Mouse (Mus musculus) left cerebral cortex, postnatal 14 days (tissue): ENCODE results near the gene Gm32717. TPM values are rescaled to one million over a fixed set of nuclear protein-coding genes. Genes with fewer than 3 reads are reported as not detected.
"Not testable (repeated sequence)": the region's sequence is repeated elsewhere in the genome, so short reads cannot be mapped to it uniquely, and the experiment has no call there.

Source experiments
- DNase-seq, 2 experiments: peaks; one replicate each; pipeline ENCODE4 v3.0.0; 2021 to 2022; ENCODE audit warnings: low spot score in 2 of 2, mixed read lengths in 1 of 2
- intact Hi-C: fragments of 180-260 bp; cut with DNase I; formaldehyde crosslinking; loops from one replicate; pipeline ENCODE4 v1.15.1; 2025
- long read RNA-seq, 2 experiments: library from polyadenylated mRNA; stranded (forward); transcript quantifications; one replicate each; pipeline ENCODE4 v2.0.0; 2021
- total RNA-seq, 2 experiments: library from RNA; stranded (reverse); gene quantifications; 2 replicates each; pipeline ENCODE4 v1.2.3; 2021

Gm32717 gene
- under 1 TPM; 0.75 to 0.85 TPM for total RNA-seq
- long read RNA-seq, experiment 1: 0 reads
- long read RNA-seq, experiment 2: 0 reads

DNA sequence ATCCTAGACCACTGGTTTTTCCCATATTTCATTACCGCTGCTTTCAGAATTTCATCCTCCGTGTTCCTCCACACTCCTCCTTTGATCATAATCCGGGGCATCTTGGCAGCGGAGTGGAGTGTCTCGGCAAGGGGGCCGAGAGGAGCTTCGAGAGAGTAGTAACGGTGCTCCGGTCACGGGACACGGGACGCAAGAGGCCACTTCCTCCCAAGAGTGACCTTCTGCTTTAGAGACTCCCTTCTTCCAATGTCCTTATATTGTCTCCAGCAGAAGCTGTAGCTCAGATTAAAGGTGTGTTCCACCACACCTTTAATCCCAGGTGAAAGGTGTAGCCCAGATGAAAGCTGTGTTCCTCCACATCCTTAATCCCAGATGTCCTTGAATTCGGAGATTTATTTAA, at the start of gene Gm32717:
Gene Gm32717 (minus strand): TSS at position 101 of the 400 bp plus-strand sequence.
- intact Hi-C loops, DNase-seq: not testable (repeated sequence)

GRCm38 (mm10) chr10:118283016-118283415, 42.4 kb upstream of the Gm32717 start:
- DNase-seq, intact Hi-C loops: not testable (repeated sequence)

DNA sequence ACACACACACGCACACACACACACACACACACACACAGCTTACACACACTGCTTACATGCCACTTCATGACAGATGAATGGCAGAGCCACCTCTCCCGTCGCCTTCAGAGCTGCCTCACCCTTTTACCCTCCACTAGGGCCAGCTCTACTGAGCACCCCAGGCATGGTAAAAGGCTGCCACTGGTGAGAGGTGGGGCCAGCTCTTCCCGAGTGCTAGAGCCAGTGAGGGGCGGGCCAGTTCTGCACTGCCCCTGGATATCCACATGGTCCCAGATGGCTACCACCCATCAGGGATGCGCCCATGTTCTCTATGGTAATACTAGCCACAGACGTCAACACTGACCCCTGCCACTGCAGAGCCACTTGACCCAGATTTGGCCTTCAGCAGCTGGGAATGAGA, 42.0 kb upstream of the Gm32717 start:
- intact Hi-C loops, DNase-seq: not testable (repeated sequence)

DNA sequence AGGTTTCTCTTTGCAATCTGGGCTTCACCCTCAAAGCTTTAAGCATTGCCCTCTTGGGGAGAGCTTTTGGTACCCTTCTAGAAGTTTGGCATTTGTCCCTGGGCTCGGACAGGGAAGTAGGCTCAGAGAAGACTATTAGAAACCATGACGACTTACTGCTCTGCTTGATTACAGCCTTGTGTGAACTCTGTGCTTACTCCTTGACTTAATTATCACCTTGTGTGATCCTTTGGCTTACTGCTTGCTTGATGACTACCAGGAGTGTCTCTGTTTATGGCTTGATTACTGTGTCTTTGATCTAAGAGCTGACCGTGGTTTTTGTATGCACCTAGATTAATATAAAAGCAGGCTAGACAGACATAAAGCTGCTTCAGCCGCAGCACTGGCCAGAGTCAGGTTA, 37.5 kb upstream of the Gm32717 start:
- DNase-seq, intact Hi-C loops: not testable (repeated sequence)

GRCm38 (mm10) chr10:118271416-118271815, 30.8 kb upstream of the Gm32717 start:
- DNase-seq, intact Hi-C loops: not testable (repeated sequence)

GRCm38 (mm10) chr10:118268812-118269211, 28.2 kb upstream of the Gm32717 start:
- DNase-seq, intact Hi-C loops: not testable (repeated sequence)

- DNase-seq, intact Hi-C loops: not testable (repeated sequence)
These were observed 17.8 kb upstream of the Gm32717 start, which contains the start of gene Gm32802 for GRCm38 (mm10) chr10:118258388-118258787. Gm32802 (plus strand) TSS chr10:118258688.

DNA sequence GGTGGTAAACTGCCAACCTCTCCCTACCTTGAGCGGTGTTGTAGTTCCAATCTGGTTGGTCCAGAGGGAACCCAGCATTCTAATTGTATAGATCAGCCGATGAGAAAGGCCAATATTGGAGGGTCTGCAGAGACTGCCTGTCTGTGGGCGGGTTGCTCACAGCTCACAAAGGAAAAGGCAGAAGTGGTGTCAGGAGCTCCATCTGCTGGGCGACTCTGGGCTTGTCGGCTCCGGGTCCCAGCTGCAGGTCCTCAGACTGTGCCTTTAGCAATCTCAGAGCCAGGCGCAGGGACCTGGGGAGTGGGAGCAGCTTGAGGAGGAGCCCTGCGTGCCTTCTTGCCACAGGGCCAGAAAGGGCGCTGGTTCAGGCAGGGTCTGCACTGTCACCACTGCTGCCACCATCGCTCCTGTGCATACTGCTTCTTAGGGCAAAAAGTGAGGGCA, 10.3 kb upstream of the Gm32717 start:
- DNase-seq: peak; percentile 26 to 32
- intact Hi-C loops: no loop called here

GRCm38 (mm10) chr10:118249006-118249595, 8.5 kb upstream of the Gm32717 start:
- DNase-seq: peak; percentile 5 to 16

GRCm38 (mm10) chr10:118232607-118233006, 8.0 kb downstream of the Gm32717 start:
- intact Hi-C loops, DNase-seq: not testable (repeated sequence)

More at GRCm38 (mm10) chr10:118249006-118249595, 8.5 kb upstream of the Gm32717 start:
- intact Hi-C loops: not testable (repeated sequence)

GRCm38 (mm10) chr10:118227629-118228028, 13.0 kb downstream of the Gm32717 start:
- DNase-seq, intact Hi-C loops: not testable (repeated sequence)

DNA sequence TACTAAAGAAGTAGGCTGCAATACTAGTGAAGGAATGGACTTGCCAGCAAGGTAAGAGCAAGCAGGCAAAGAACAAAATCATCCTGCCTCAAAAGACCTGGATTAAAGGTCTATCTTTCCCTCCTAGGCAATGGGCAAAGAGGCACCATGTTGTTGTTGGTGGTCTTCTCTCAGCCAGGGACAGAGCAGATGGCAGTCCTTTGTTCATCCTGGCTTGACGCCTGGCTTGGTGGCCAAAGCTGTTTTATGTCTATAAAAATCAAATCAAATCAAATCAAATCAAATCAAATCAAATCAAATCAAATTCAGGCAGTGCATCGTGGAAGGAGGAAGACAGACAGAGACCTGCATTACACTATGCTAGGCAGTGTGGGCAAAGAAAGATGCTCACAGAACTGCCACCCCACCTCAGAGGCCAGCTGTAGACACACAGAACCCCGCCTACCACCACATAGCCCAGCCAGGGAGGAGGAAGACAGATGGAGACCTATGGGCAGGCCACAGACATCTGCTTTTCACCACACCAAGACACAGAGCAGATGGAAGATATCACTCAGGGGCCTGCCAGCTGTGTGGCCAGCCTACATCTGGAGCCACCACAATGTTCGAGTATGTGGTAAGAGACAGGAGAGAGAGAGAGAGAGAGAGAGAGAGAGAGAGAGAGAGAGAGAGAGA, 24.7 kb downstream of the Gm32717 start:
- intact Hi-C loops, DNase-seq: not testable (repeated sequence)

- no peak for DNase-seq
- intact Hi-C loops: no loop called here
These were observed 35.9 kb downstream of the Gm32717 start, which contains the start of gene Il22 for GRCm38 (mm10) chr10:118204642-118205041. Il22 (plus strand) TSS chr10:118204942.

DNA sequence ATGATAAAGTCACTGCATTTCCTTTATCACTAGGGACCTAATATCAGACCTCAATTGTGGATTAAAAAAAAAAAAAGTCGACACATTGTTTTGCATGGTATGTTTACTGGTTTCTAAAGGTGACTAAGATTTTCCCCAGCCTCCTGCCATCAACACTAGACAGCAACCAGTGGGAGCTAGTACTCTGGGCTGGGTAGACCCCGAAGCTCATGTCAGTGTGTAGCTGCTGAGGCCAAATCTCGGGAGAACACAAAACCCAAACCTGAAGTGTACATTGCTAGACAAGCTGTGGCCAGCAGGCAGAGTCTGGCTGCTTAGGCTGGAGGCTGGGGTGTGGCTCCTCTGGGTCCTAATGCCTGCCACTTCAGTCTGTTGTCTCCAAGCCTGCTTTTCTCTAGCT, 45.4 kb downstream of the Gm32717 start:
- DNase-seq, intact Hi-C loops: not testable (repeated sequence)

Other genes starting within 250 kb of the Gm32717 start
- gene Mdm1, start 99.0 kb downstream of the Gm32717 start, total RNA-seq: 1 to 10 TPM; 8.3 to 8.6 TPM
- not detected for gene Il22, start 35.8 kb downstream of the Gm32717 start, total RNA-seq
- gene Gm32802, start 17.9 kb upstream of the Gm32717 start, total RNA-seq: under 1 TPM; 0.75 to 0.85 TPM
- gene Iltifb, start 54.3 kb upstream of the Gm32717 start, total RNA-seq: not detected
- gene Gm9040, start 86.2 kb upstream of the Gm32717 start, total RNA-seq: not detected
- gene Gm9044, start 91.6 kb upstream of the Gm32717 start, total RNA-seq: not detected
- not detected for gene Gm9045, start 97.1 kb upstream of the Gm32717 start, total RNA-seq
- not detected for gene Gm9046, start 102.5 kb upstream of the Gm32717 start, total RNA-seq
- not detected for gene Gm9048, start 107.9 kb upstream of the Gm32717 start, total RNA-seq
- gene Gm9049, start 113.3 kb upstream of the Gm32717 start, total RNA-seq: not detected
- not detected for gene Ifng, start 200.3 kb upstream of the Gm32717 start, total RNA-seq